Comparison of ENCODE assay signal across 16 mouse cellular contexts in the genomic region with DNA sequence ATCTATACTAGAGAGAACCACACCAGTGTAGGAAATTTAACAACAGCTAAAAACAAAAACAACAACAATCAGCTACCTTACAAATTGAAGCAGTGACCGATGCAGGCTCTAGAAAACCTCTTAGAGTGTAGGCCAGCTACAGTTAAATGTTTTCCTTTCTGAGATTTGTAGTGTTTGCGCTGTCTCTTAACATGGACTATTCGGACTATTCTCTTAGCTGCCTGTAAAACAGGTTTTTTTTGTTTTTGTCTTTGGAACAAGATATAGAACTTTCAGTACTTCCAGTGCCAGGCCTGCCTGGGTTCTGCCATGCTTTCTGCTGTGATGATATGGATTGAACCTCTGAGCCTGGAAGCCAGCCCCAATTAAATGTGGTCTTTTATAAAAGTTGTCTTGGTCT.
"Had no signal": no experiment of that assay in that cellular context is flagged by ENCODE, and none has a peak within 500 bp of the region (broad histone marks: within the 10 kb centered on the region; RNA-seq: fewer than 3 reads in every experiment).

No protein-coding gene starts in this region.

- H3K9me3 ChIP-seq: stomach, embryonic 15.5 days had no signal

- H3K4me1 ChIP-seq: neural tube, embryonic 13.5 days; neural tube, embryonic 15.5 days; stomach, embryonic 15.5 days had no signal

- H3K27me3 ChIP-seq: neural tube, embryonic 13.5 days; neural tube, embryonic 15.5 days; stomach, embryonic 15.5 days had no signal

- DNase-seq: retina, postnatal 1 day; right cerebral cortex, adult 18-20 months; right cerebral cortex, postnatal 14 days; right cerebral cortex, postnatal 25 days; right cerebral cortex, postnatal 4 days; spleen, adult 18-20 months; thymus, adult 18-20 months; thymus, adult 2 months; thymus, postnatal 14 days; thymus, postnatal 25 days; thymus, postnatal 36 days; thymus, postnatal 4 days had no signal

- H3K4me3 ChIP-seq: neural tube, embryonic 13.5 days; neural tube, embryonic 15.5 days; stomach, embryonic 15.5 days had no signal

- H3K27ac ChIP-seq: neural tube, embryonic 13.5 days; neural tube, embryonic 15.5 days; stomach, embryonic 15.5 days; stomach, postnatal 0 days had no signal

- H3K9ac ChIP-seq: neural tube, embryonic 13.5 days; neural tube, embryonic 15.5 days; stomach, embryonic 15.5 days had no signal

- H3K4me2 ChIP-seq: neural tube, embryonic 13.5 days; neural tube, embryonic 15.5 days; stomach, embryonic 15.5 days had no signal
